Mouse (Mus musculus): Measurements from ENCODE around the gene Ttll3.

GRCm38 (mm10) chr6:113361476-113361875 is 27.6 kb upstream of the Ttll3 start:
- TF ChIP-seq RAD21 (IDR thresholded peaks at IDR 0.05; ENCODE audit: low read depth, low read length), result peak; percentile 12
- peak; percentile 17; the same call in 1 of the 2 replicates for TF ChIP-seq SMC3 (IDR thresholded peaks at IDR 0.05; ENCODE audit: low read depth, low read length)
- TF ChIP-seq HCFC1 (IDR thresholded peaks at IDR 0.05; ENCODE audit: low read depth, low read length), result no peak
- TF ChIP-seq CTCF (conservative IDR thresholded peaks at IDR 0.05 in 1 of 2, IDR thresholded peaks at IDR 0.05 in 1 of 2; ENCODE audit: low read depth in 2 of 2, low read length in 2 of 2), result peak in 1 of 2 experiments; percentile 40; a peak in 2 of 4 replicates
- no peak for TF ChIP-seq POLR2AphosphoS2 (IDR thresholded peaks at IDR 0.05; ENCODE audit: low read depth, low read length)
- TF ChIP-seq POLR2A (IDR thresholded peaks at IDR 0.05; ENCODE audit: low read depth, low read length), result no peak
- TF ChIP-seq TCF12 (IDR thresholded peaks at IDR 0.05; ENCODE audit: low read depth, low read length), result no peak
- no peak for TF ChIP-seq UBTF (IDR thresholded peaks at IDR 0.05; ENCODE audit: low read depth, low read length)
- TF ChIP-seq ZKSCAN1 (IDR thresholded peaks at IDR 0.05; ENCODE audit: borderline replicate concordance, low read depth, low read length), result no peak
- TF ChIP-seq EP300 (IDR thresholded peaks at IDR 0.05; ENCODE audit: low read length), result no peak
- no peak for TF ChIP-seq ZMIZ1 (IDR thresholded peaks at IDR 0.05; ENCODE audit: low read depth, low read length)
- TF ChIP-seq ZNF384 (IDR thresholded peaks at IDR 0.05; ENCODE audit: low read depth, low read length), result no peak
- no peak for TF ChIP-seq JUND (conservative IDR thresholded peaks at IDR 0.05; ENCODE audit: low read depth, low read length)
- TF ChIP-seq MAFK (IDR thresholded peaks at IDR 0.05; ENCODE audit: insufficient replicate concordance, low read length), result no peak

All from CH12.LX (cell line).